Mouse (Mus musculus) kidney, adult 2 months (tissue): ENCODE measurements around the gene Tab2. TPM values are rescaled to one million over a fixed set of nuclear protein-coding genes. Genes with fewer than 3 reads are reported as not detected.
A peak's percentile ranks its signal among the peaks of the same experiment; 100 is the strongest.

Experiments used
- DNase-seq: peaks from one replicate; pipeline ENCODE4 v3.0.0; 2021
- H3K27ac ChIP-seq: fragments of 200-500 bp; 2 replicates; pipeline ENCODE4 v1.5.1; 2012; ENCODE audit warnings: low read depth, low read length, control low read depth, inconsistent platforms; ENCODE audit not compliant: insufficient read depth
- H3K27me3 ChIP-seq: fragments of 200-500 bp; replicated peaks from 2 replicates; pipeline ENCODE4 v1.6.1; 2012; ENCODE audit warnings: mild to moderate bottlenecking, moderate library complexity, low read length, inconsistent platforms; ENCODE audit not compliant: control insufficient read depth, insufficient read depth
- H3K36me3 ChIP-seq: fragments of 200-500 bp; 2 replicates; pipeline ENCODE4 v1.6.1; 2012; ENCODE audit warnings: mild to moderate bottlenecking, moderate library complexity, low read length, inconsistent platforms; ENCODE audit not compliant: control insufficient read depth, insufficient read depth
- H3K4me1 ChIP-seq: fragments of 200-500 bp; 2 replicates; pipeline ENCODE4 v1.6.1; 2011; ENCODE audit warnings: low read length; ENCODE audit not compliant: control insufficient read depth, insufficient read depth
- H3K4me3 ChIP-seq: fragments of 200-500 bp; 2 replicates; pipeline ENCODE4 v1.5.1; 2011; ENCODE audit warnings: mild to moderate bottlenecking, low read depth, low read length, control low read depth; ENCODE audit not compliant: insufficient read depth
- CTCF ChIP-seq: fragments of 200-500 bp; conservative IDR thresholded peaks from 2 replicates; pipeline ENCODE4 v1.5.1; 2011; ENCODE audit warnings: low read depth, mild to moderate bottlenecking, control low read depth, low read length, moderate library complexity, mixed read lengths; ENCODE audit not compliant: insufficient read depth, insufficient read length
- POLR2A ChIP-seq: fragments of 200-500 bp; IDR thresholded peaks from one replicate; pipeline ENCODE4 v1.6.1; 2011; ENCODE audit warnings: low read depth, low read length, control low read depth
- WGBS: fragments of 180-500 bp; shearing (Covaris S2); methylation state at CpG from one replicate; pipeline ENCODE4 v1.1.7; 2018; 5-methylcytosine and 5-hydroxymethylcytosine counted together
- polyA plus RNA-seq: library from polyadenylated mRNA; depleted of rRNA; stranded (reverse); fragments of >200 nt; gene quantifications from 2 replicates; pipeline ENCODE4 v1.2.3, GENCODE M21; 2012

The Tab2 gene
- polyA plus RNA-seq, 1 experiment = 44.1 TPM

- Histone ChIP-seq H3K4me1 (no peaks in the 10 kb centered on the region), H3K27me3 (no peaks in the 10 kb centered on the region), H3K36me3 (no peaks in the 10 kb centered on the region), H3K4me3 (no peak overlapping the region), H3K27ac (no peak overlapping the region)
- TF ChIP-seq CTCF (no peak), POLR2A (no peak)
- DNase-seq = no peak
- 30% methylated on average over 21 of the region's 21 CpGs for WGBS
These were observed 88.4 kb downstream of the Tab2 start for GRCm38 (mm10) chr10:7867666-7868030.

- H3K27ac ChIP-seq = no peak overlapping the region
- no peaks in the 10 kb centered on the region for H3K36me3 ChIP-seq
- DNase-seq = peak; percentile 26
- no peaks in the 10 kb centered on the region for H3K4me1 ChIP-seq
- no peak overlapping the region for H3K4me3 ChIP-seq
- TF ChIP-seq POLR2A = no peak
- no peak for TF ChIP-seq CTCF
- WGBS = 24% methylated on average over 50 of the region's 50 CpGs
- no peaks in the 10 kb centered on the region for H3K27me3 ChIP-seq
These were observed 89.0 kb downstream of the Tab2 start for GRCm38 (mm10) chr10:7866762-7867665.

- H3K27ac ChIP-seq = no peak overlapping the region
- DNase-seq = no peak
- H3K27me3 ChIP-seq = no peaks in the 10 kb centered on the region
- WGBS = 84% methylated on average over 3 of the region's 3 CpGs
- no peaks in the 10 kb centered on the region for H3K4me1 ChIP-seq
- no peaks in the 10 kb centered on the region for H3K36me3 ChIP-seq
- TF ChIP-seq CTCF (no peak), POLR2A (no peak)
- H3K4me3 ChIP-seq = no peak overlapping the region
These were observed 91.2 kb downstream of the Tab2 start for GRCm38 (mm10) chr10:7864806-7865205.

- peak; percentile 10 for DNase-seq
- no peak for TF ChIP-seq CTCF
- TF ChIP-seq POLR2A = no peak
- Histone ChIP-seq H3K36me3 (no peaks in the 10 kb centered on the region), H3K27ac (no peak overlapping the region), H3K4me1 (no peaks in the 10 kb centered on the region), H3K27me3 (no peaks in the 10 kb centered on the region), H3K4me3 (no peak overlapping the region)
- WGBS = 69% methylated on average over 6 of the region's 6 CpGs
These were observed 91.8 kb downstream of the Tab2 start for GRCm38 (mm10) chr10:7864184-7864583.

GRCm38 (mm10) chr10:7863411-7863810, 92.6 kb downstream of the Tab2 start:
- WGBS = 96% methylated on average over 6 of the region's 6 CpGs

GRCm38 (mm10) chr10:7861937-7862657, 93.9 kb downstream of the Tab2 start:
- no peak for DNase-seq
- TF ChIP-seq CTCF (no peak), POLR2A (no peak)
- no peaks in the 10 kb centered on the region for H3K36me3 ChIP-seq
- 92% methylated on average over 25 of the region's 25 CpGs for whole genome bisulfite sequencing
- no peak overlapping the region for H3K27ac ChIP-seq
- H3K27me3 ChIP-seq = no peaks in the 10 kb centered on the region
- H3K4me3 ChIP-seq = no peak overlapping the region
- H3K4me1 ChIP-seq = no peaks in the 10 kb centered on the region

More at GRCm38 (mm10) chr10:7863411-7863810, 92.6 kb downstream of the Tab2 start:
- Histone ChIP-seq H3K27ac (no peak overlapping the region), H3K27me3 (no peaks in the 10 kb centered on the region), H3K4me3 (no peak overlapping the region), H3K4me1 (no peaks in the 10 kb centered on the region), H3K36me3 (no peaks in the 10 kb centered on the region)
- no peak for DNase-seq
- TF ChIP-seq POLR2A = no peak

- no peak for DNase-seq
- no peaks in the 10 kb centered on the region for H3K27me3 ChIP-seq
- no peaks in the 10 kb centered on the region for H3K36me3 ChIP-seq
- no peaks in the 10 kb centered on the region for H3K4me1 ChIP-seq
- WGBS = 87% methylated on average over 14 of the region's 14 CpGs
- no peak overlapping the region for H3K27ac ChIP-seq
- TF ChIP-seq CTCF (no peak), POLR2A (no peak)
- H3K4me3 ChIP-seq = no peak overlapping the region
These were observed 94.6 kb downstream of the Tab2 start for GRCm38 (mm10) chr10:7861259-7861936.
